Mouse (Mus musculus) bone marrow, adult 2 months (tissue): ENCODE measurements around the gene Amotl1. TPM values are rescaled to one million over a fixed set of nuclear protein-coding genes. Genes with fewer than 3 reads are reported as not detected.

Experiments used
- H3K27ac ChIP-seq: fragments of 200-500 bp; 2 replicates; pipeline ENCODE4 v1.5.1; 2012; ENCODE audit warnings: low read depth, mild to moderate bottlenecking, control low read depth, inconsistent platforms, low read length; ENCODE audit not compliant: control insufficient read depth, poor library complexity, insufficient read depth
- H3K4me1 ChIP-seq: fragments of 200-500 bp; 2 replicates; pipeline ENCODE4 v1.6.1; 2011; ENCODE audit warnings: low read length; ENCODE audit not compliant: control insufficient read depth, insufficient read depth
- H3K4me3 ChIP-seq: fragments of 200-500 bp; replicated peaks from 2 replicates; pipeline ENCODE3; 2011; ENCODE audit warnings: mild to moderate bottlenecking, low read depth, low read length, control low read depth; ENCODE audit not compliant: control insufficient read depth
- CTCF ChIP-seq: fragments of 200-500 bp; IDR thresholded peaks from 2 replicates; pipeline ENCODE4 v1.5.1; 2011; ENCODE audit warnings: low read length, control low read depth; ENCODE audit not compliant: control insufficient read depth, insufficient read depth
- POLR2A ChIP-seq: fragments of 200-500 bp; IDR thresholded peaks from 2 replicates; pipeline ENCODE4 v1.6.1; 2011; ENCODE audit warnings: low read depth, mild to moderate bottlenecking, control low read depth, low read length, borderline replicate concordance; ENCODE audit not compliant: control insufficient read depth
- WGBS: fragments of 180-500 bp; shearing (Covaris S2); methylation state at CpG from one replicate; pipeline ENCODE4 v1.1.7; 2018; 5-methylcytosine and 5-hydroxymethylcytosine counted together
- polyA plus RNA-seq: library from polyadenylated mRNA; stranded (reverse); fragments of >200 nt; gene quantifications from 2 replicates; pipeline ENCODE4 v1.2.4, GENCODE M21; 2011; ENCODE audit warnings: low replicate concordance; ENCODE audit not compliant: missing spikeins, insufficient read depth, insufficient read length

Gene Amotl1
- polyA plus RNA-seq, 1 experiment, result 2.7 TPM

GRCm38 (mm10) chr9:14614931-14615880, 29.6 kb downstream of the Amotl1 start:
- no peaks in the 10 kb centered on the region for H3K4me1 ChIP-seq
- H3K27ac ChIP-seq, result no peak overlapping the region
- no peak for TF ChIP-seq CTCF
- no peak for TF ChIP-seq POLR2A
- 15% methylated on average over 26 of the region's 33 CpGs for WGBS
- H3K4me3 ChIP-seq, result no peak overlapping the region

- Histone ChIP-seq H3K4me3 (no peak overlapping the region), H3K4me1 (no peaks in the 10 kb centered on the region; the same call in 1 of the 2 replicates), H3K27ac (no peak overlapping the region)
- WGBS, result 3% methylated on average over 48 of the region's 50 CpGs
- no peak for TF ChIP-seq POLR2A
- no peak for TF ChIP-seq CTCF
These were observed 30.5 kb downstream of the Amotl1 start for GRCm38 (mm10) chr9:14614205-14614930.

- TF ChIP-seq POLR2A (no peak), CTCF (no peak)
These were observed 31.3 kb downstream of the Amotl1 start for GRCm38 (mm10) chr9:14613308-14614204.

GRCm38 (mm10) chr9:14612588-14612987, 32.3 kb downstream of the Amotl1 start:
- TF ChIP-seq CTCF, result no peak
- no peak for TF ChIP-seq POLR2A
- Histone ChIP-seq H3K4me1 (no peaks in the 10 kb centered on the region; the same call in 1 of the 2 replicates), H3K27ac (no peak overlapping the region), H3K4me3 (no peak overlapping the region)

More at GRCm38 (mm10) chr9:14613308-14614204, 31.3 kb downstream of the Amotl1 start:
- Histone ChIP-seq H3K4me3 (no peak overlapping the region), H3K27ac (no peak overlapping the region), H3K4me1 (no peaks in the 10 kb centered on the region; the same call in 1 of the 2 replicates)
- WGBS, result 21% methylated on average over 15 of the region's 15 CpGs

- Histone ChIP-seq H3K27ac (no peak overlapping the region), H3K4me3 (no peak overlapping the region), H3K4me1 (no peaks in the 10 kb centered on the region; the same call in 1 of the 2 replicates)
- WGBS, result 58% methylated on average over 5 of the region's 5 CpGs
- TF ChIP-seq CTCF (no peak), POLR2A (no peak)
These were observed 36.3 kb downstream of the Amotl1 start for GRCm38 (mm10) chr9:14608521-14608920.

- 43% methylated on average over 3 of the region's 3 CpGs for WGBS
- H3K27ac ChIP-seq, result no peak overlapping the region
- no peak overlapping the region for H3K4me3 ChIP-seq
- TF ChIP-seq CTCF (no peak), POLR2A (no peak)
- no peaks in the 10 kb centered on the region; the same call in 1 of the 2 replicates for H3K4me1 ChIP-seq
These were observed 37.4 kb downstream of the Amotl1 start for GRCm38 (mm10) chr9:14607464-14607863.

- TF ChIP-seq POLR2A (no peak), CTCF (no peak)
- 62% methylated on average over 4 of the region's 4 CpGs for WGBS
- Histone ChIP-seq H3K27ac (no peak overlapping the region), H3K4me1 (no peaks in the 10 kb centered on the region; the same call in 1 of the 2 replicates), H3K4me3 (no peak overlapping the region)
These were observed 38.9 kb downstream of the Amotl1 start for GRCm38 (mm10) chr9:14605992-14606391.

GRCm38 (mm10) chr9:14604363-14604762, 40.5 kb downstream of the Amotl1 start:
- H3K27ac ChIP-seq, result no peak overlapping the region
- H3K4me1 ChIP-seq, result no peaks in the 10 kb centered on the region
- no peak for TF ChIP-seq POLR2A
- no peak for TF ChIP-seq CTCF
- H3K4me3 ChIP-seq, result no peak overlapping the region
- WGBS, result 34% methylated on average over 3 of the region's 3 CpGs
